Mouse (Mus musculus) liver, embryonic 15.5 days (tissue): ENCODE measurements around the gene Ldlrad3. TPM values are rescaled to one million over a fixed set of nuclear protein-coding genes. Genes with fewer than 3 reads are reported as not detected.

Source experiments
- ATAC-seq: fragments of 200-750 bp; cut with Nextera tagmentation; 2 replicates; pipeline ENCODE4 v1.8.0; 2017; ENCODE audit warnings: moderate number of reproducible peaks, mild to moderate bottlenecking, moderate library complexity; ENCODE audit not compliant: insufficient read depth
- H3K27ac ChIP-seq: fragments of 300-500 bp; sonication (generic); replicated peaks from 2 replicates; pipeline ENCODE4 v1.5.1; 2015; ENCODE audit warnings: mild to moderate bottlenecking, inconsistent platforms
- H3K27me3 ChIP-seq: fragments of 300-500 bp; sonication (generic); 2 replicates; pipeline ENCODE4 v1.6.1; 2015; ENCODE audit warnings: mild to moderate bottlenecking, inconsistent platforms
- H3K36me3 ChIP-seq: fragments of 300-500 bp; sonication (generic); replicated peaks from 2 replicates; pipeline ENCODE4 v1.6.1; 2015; ENCODE audit warnings: moderate library complexity, mild to moderate bottlenecking, inconsistent platforms
- H3K4me1 ChIP-seq: fragments of 300-500 bp; sonication (generic); replicated peaks from 2 replicates; pipeline ENCODE4 v1.6.1; 2015; ENCODE audit warnings: inconsistent platforms
- H3K4me2 ChIP-seq: fragments of 300-500 bp; sonication (generic); 2 replicates; pipeline ENCODE4 v1.6.1; 2015; ENCODE audit warnings: moderate library complexity, mild to moderate bottlenecking, inconsistent platforms
- H3K4me3 ChIP-seq: fragments of 300-500 bp; sonication (generic); replicated peaks from 2 replicates; pipeline ENCODE4 v1.5.1; 2015; ENCODE audit warnings: mild to moderate bottlenecking, inconsistent platforms
- H3K9ac ChIP-seq: fragments of 300-500 bp; sonication (generic); 2 replicates; pipeline ENCODE4 v1.6.1; 2015; ENCODE audit warnings: moderate library complexity, mild to moderate bottlenecking, inconsistent platforms
- H3K9me3 ChIP-seq: fragments of 300-500 bp; sonication (generic); replicated peaks from 2 replicates; pipeline ENCODE4 v1.6.1; 2016; ENCODE audit warnings: inconsistent platforms
- WGBS: fragments of 180-500 bp; shearing (Covaris S2); methylation state at CpG from one replicate; pipeline ENCODE4 v1.1.7; 2015; ENCODE audit warnings: mixed read lengths; ENCODE audit not compliant: insufficient replicate concordance; 5-methylcytosine and 5-hydroxymethylcytosine counted together
- polyA plus RNA-seq: library from polyadenylated mRNA; unstranded; fragments of >200 nt; fragmentation: Nextera tagmentation; extraction: Ambion mirVana; gene quantifications from 2 replicates; pipeline ENCODE4 v1.2.1, GENCODE M21; 2015

Gene Ldlrad3
- polyA plus RNA-seq, 1 experiment from 2014 or later = 4.8 TPM

- no peak for ATAC-seq
- H3K9me3 ChIP-seq = no peaks in the 10 kb centered on the region
- H3K4me2 ChIP-seq = no peak overlapping the region
- 0 out of 2 replicates have a peak, but pooled peaks cover 2% of the 10 kb centered on the region for H3K36me3 ChIP-seq
- no peak overlapping the region for H3K9ac ChIP-seq
- H3K27ac ChIP-seq = no peak overlapping the region
- 41% methylated on average over 10 of the region's 10 CpGs for WGBS
- no peak overlapping the region for H3K4me3 ChIP-seq
- no peaks in the 10 kb centered on the region for H3K4me1 ChIP-seq
- no peaks in the 10 kb centered on the region for H3K27me3 ChIP-seq
Observed at GRCm38 (mm10) chr2:102049866-102050550, 136.2 kb downstream of the Ldlrad3 start.

DNA sequence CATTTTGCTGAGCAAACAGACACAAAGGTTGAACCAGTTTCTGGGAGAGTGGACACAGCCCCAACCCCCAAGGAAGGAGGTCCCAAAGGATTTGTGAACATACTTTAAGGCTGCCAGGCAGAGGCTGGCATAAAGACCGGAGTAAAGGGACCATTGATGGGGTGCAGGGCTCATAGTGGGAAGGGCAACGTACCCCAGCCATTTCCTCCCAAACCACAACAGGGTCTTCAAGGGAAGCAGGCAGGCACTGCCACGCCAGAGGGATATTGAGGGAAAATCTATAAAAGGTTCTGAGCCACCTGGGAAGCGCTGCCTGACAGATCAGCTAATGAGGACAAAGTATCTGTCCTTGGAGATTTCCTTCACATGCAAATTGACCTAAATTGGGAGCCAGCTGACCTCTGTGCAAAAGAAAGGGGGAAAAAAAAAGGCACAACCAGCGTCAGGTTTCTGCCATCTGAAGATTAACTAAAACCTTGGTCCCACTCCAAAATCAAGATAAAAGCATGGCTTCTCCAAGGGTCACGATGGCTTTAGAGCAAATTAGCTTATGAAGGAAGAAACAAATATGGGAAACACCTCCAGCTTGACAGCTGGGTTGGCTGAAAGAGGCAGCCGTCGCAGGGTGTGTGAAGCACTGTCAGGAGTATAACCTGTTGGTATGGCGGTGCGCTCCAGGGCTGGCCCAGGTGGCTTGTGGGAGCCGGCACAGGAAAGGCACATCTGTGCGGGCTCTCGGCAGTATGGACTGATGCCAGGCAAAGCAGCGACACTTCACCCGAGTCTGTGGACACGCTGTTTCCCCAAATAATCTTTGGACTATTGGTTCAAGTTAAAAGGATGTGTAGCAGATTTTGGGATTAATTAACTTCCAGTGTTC, 137.6 kb downstream of the Ldlrad3 start:
- Histone ChIP-seq H3K4me1 (no peaks in the 10 kb centered on the region), H3K27me3 (no peaks in the 10 kb centered on the region), H3K4me2 (no peak overlapping the region), H3K9ac (no peak overlapping the region), H3K4me3 (no peak overlapping the region), H3K36me3 (0 out of 2 replicates have a peak, but pooled peaks cover 2% of the 10 kb centered on the region), H3K27ac (no peak overlapping the region), H3K9me3 (no peaks in the 10 kb centered on the region)
- no peak for ATAC-seq
- 69% methylated on average over 16 of the region's 16 CpGs for WGBS

- H3K4me3 ChIP-seq = no peak overlapping the region
- H3K27ac ChIP-seq = no peak overlapping the region
- H3K27me3 ChIP-seq = no peaks in the 10 kb centered on the region
- H3K4me1 ChIP-seq = no peaks in the 10 kb centered on the region
- no peak for ATAC-seq
- 0 out of 2 replicates have a peak, but pooled peaks cover 2% of the 10 kb centered on the region for H3K36me3 ChIP-seq
- H3K9ac ChIP-seq = no peak overlapping the region
- WGBS = 60% methylated on average over 7 of the region's 7 CpGs
- no peaks in the 10 kb centered on the region for H3K9me3 ChIP-seq
- no peak overlapping the region for H3K4me2 ChIP-seq
Observed at GRCm38 (mm10) chr2:102046481-102046880, 139.7 kb downstream of the Ldlrad3 start.

GRCm38 (mm10) chr2:102040456-102040855, 145.7 kb downstream of the Ldlrad3 start:
- WGBS = 68% methylated on average over 5 of the region's 5 CpGs
- no peaks in the 10 kb centered on the region for H3K36me3 ChIP-seq

GRCm38 (mm10) chr2:102040011-102040410, 146.2 kb downstream of the Ldlrad3 start:
- WGBS = 39% methylated on average over 2 of the region's 2 CpGs
- Histone ChIP-seq H3K9ac (no peak overlapping the region), H3K27ac (no peak overlapping the region), H3K4me2 (no peak overlapping the region), H3K9me3 (no peaks in the 10 kb centered on the region), H3K36me3 (no peaks in the 10 kb centered on the region), H3K27me3 (no peaks in the 10 kb centered on the region), H3K4me3 (no peak overlapping the region), H3K4me1 (peaks cover 26% of the 10 kb centered on the region)
- no peak for ATAC-seq

More at GRCm38 (mm10) chr2:102040456-102040855, 145.7 kb downstream of the Ldlrad3 start:
- peaks cover 25% of the 10 kb centered on the region for H3K4me1 ChIP-seq
- H3K4me2 ChIP-seq = no peak overlapping the region
- H3K27me3 ChIP-seq = no peaks in the 10 kb centered on the region
- no peaks in the 10 kb centered on the region for H3K9me3 ChIP-seq
- H3K4me3 ChIP-seq = no peak overlapping the region
- H3K27ac ChIP-seq = no peak overlapping the region
- no peak for ATAC-seq
- H3K9ac ChIP-seq = no peak overlapping the region

GRCm38 (mm10) chr2:102038895-102039667, 147.1 kb downstream of the Ldlrad3 start:
- no peak overlapping the region for H3K4me3 ChIP-seq
- no peaks in the 10 kb centered on the region for H3K27me3 ChIP-seq
- peaks cover 26% of the 10 kb centered on the region for H3K4me1 ChIP-seq
- H3K36me3 ChIP-seq = no peaks in the 10 kb centered on the region
- H3K27ac ChIP-seq = no peak overlapping the region
- no peaks in the 10 kb centered on the region for H3K9me3 ChIP-seq
- H3K9ac ChIP-seq = no peak overlapping the region
- no peak overlapping the region for H3K4me2 ChIP-seq
- peak; percentile 38; the same call in 1 of the 2 replicates for ATAC-seq
- 37% methylated on average over 7 of the region's 7 CpGs for WGBS

DNA sequence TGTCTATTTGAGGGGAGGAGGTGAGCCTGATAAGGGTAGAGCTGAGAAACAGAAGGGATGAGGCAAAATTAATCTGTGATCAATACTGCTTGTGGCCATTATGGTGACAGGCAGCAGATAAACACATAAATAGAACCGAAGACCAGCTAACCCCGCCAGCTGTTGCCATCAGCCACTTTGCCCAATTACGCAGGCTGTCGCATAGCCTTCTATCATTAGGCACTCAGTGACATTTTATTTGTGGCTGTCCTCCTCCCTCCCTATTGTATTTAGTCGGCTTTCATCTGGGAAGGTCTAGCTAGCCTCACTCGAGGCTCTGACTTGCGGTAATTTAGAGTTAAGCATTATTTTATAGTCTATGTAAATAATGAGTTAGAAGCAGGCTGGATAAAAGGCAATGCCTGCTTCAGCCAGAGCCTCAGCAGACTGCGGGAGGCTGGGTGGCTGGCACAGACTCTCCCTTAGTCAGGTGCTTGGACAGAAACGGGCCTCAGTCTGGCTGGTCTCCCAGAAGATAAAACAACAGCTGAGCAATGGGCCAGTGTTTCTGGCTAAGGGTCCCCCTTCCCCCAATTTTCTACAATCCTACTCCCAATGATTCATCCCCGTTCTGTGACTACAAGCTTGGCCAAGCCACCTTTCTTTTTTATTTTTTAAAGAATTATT, 147.8 kb downstream of the Ldlrad3 start:
- Histone ChIP-seq H3K4me3 (no peak overlapping the region), H3K27me3 (no peaks in the 10 kb centered on the region), H3K27ac (no peak overlapping the region), H3K9me3 (no peaks in the 10 kb centered on the region), H3K36me3 (no peaks in the 10 kb centered on the region), H3K4me2 (no peak overlapping the region), H3K4me1 (peaks cover 26% of the 10 kb centered on the region), H3K9ac (no peak overlapping the region)
- no peak for ATAC-seq
- 43% methylated on average over 10 of the region's 10 CpGs for WGBS

DNA sequence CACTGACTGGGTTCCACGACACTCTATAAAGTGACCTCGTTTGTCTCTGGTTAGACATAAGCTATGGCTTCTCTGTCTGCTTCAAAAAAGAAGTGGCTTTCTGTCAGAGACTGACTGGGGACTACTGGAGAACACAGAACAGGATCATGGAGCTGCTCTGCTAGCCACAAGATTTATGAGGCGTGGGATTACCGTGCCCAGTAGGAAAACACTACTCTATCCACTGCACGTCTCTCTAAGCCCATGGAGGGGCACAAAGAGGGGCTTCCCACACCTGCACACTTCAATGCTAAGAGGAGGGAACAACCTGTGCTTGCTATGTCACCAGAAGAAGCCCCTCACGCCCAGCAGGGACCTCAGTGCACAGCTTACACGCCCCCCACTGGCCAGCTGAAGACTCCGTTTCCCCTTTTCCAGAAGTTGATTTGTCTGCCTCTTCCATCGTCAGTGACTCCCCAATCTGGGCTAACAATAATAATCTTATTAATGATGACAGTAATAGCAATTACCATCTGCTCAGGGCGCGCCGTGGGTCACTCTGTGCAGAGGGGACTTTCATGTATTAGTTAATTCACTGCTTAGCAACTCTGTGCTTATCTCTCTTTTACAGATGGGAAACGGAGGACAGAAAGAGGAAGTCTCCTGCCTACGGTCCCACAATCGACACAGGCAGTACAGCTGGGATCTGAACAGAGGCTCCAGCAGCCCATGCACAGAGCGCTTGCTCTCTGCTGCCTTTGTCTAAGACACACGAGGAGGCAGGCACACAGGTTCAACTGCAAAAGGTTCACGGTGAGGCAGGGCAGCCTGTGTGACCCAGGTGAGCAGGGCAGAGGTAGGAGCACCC, 149.3 kb downstream of the Ldlrad3 start:
- no peak overlapping the region for H3K9ac ChIP-seq
- ATAC-seq = peak; percentile 54

DNA sequence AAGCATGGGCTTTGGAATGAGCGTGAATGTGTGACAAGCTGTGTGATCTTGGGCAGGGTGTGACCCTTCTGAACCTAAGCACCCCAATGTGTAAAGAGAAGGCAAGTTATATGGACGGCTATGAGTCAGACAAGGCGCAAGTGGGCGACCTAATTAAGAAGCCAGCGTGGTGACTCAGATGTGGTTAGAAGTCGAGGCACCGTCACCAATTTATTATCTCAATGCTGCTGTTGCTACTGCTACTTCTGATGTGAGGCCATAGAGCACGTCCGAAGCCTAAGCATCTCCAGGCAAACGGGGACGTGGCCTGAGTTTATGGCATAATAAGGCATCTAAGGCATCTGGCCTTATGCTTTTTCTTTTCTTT, 151.7 kb downstream of the Ldlrad3 start:
- Histone ChIP-seq H3K4me3 (no peak overlapping the region), H3K9ac (no peak overlapping the region), H3K4me1 (peaks cover 26% of the 10 kb centered on the region), H3K4me2 (no peak overlapping the region), H3K9me3 (no peaks in the 10 kb centered on the region), H3K27me3 (no peaks in the 10 kb centered on the region), H3K27ac (no peak overlapping the region), H3K36me3 (no peaks in the 10 kb centered on the region)
- ATAC-seq = no peak
- WGBS = 27% methylated on average over 11 of the region's 11 CpGs

More for the DNA sequence above, 149.3 kb downstream of the Ldlrad3 start:
- no peaks in the 10 kb centered on the region for H3K36me3 ChIP-seq
- H3K9me3 ChIP-seq = no peaks in the 10 kb centered on the region
- H3K4me3 ChIP-seq = no peak overlapping the region
- H3K27me3 ChIP-seq = no peaks in the 10 kb centered on the region
- H3K4me1 ChIP-seq = peaks cover 26% of the 10 kb centered on the region
- WGBS = 17% methylated on average over 18 of the region's 18 CpGs
- peak overlapping the region; percentile 37; the same call in 1 of the 2 replicates for H3K4me2 ChIP-seq
- H3K27ac ChIP-seq = no peak overlapping the region
